Mouse (Mus musculus) lung, postnatal 0 days (tissue): ENCODE results near the gene Cabp2. TPM values are rescaled to one million over a fixed set of nuclear protein-coding genes. Genes with fewer than 3 reads are reported as not detected.

ENCODE experiments used
- ATAC-seq: fragments of 200-750 bp; cut with Nextera tagmentation; 2 replicates; pipeline ENCODE4 v1.8.0; 2017; ENCODE audit warnings: moderate library complexity
- DNase-seq: peaks from one replicate; pipeline ENCODE4 v3.0.0-alpha.2; 2016; ENCODE audit warnings: low spot score
- H3K27ac ChIP-seq: fragments of 300-500 bp; sonication (generic); 2 replicates; pipeline ENCODE4 v1.5.1; 2014; ENCODE audit warnings: antibody characterized with exemption, mild to moderate bottlenecking, low read length, mixed read lengths
- H3K27me3 ChIP-seq: fragments of 300-500 bp; sonication (generic); replicated peaks from 2 replicates; pipeline ENCODE4 v1.6.1; 2014; ENCODE audit warnings: low read length, mixed read lengths; ENCODE audit not compliant: insufficient read depth
- H3K36me3 ChIP-seq: fragments of 300-500 bp; sonication (generic); 2 replicates; pipeline ENCODE4 v1.6.1; 2014; ENCODE audit warnings: low read length, mixed read lengths; ENCODE audit not compliant: insufficient read depth
- H3K4me1 ChIP-seq: fragments of 300-500 bp; sonication (generic); 2 replicates; pipeline ENCODE4 v1.6.1; 2014; ENCODE audit warnings: antibody characterized with exemption, low read depth, low read length, mixed read lengths; ENCODE audit not compliant: insufficient read depth
- H3K4me2 ChIP-seq: fragments of 300-500 bp; sonication (generic); replicated peaks from 2 replicates; pipeline ENCODE4 v1.6.1; 2014; ENCODE audit warnings: low read depth, mild to moderate bottlenecking, low read length, moderate library complexity, mixed read lengths
- H3K4me3 ChIP-seq: fragments of 300-500 bp; sonication (generic); 2 replicates; pipeline ENCODE4 v1.5.1; 2014; ENCODE audit warnings: low read depth, low read length
- H3K9ac ChIP-seq: fragments of 300-500 bp; sonication (generic); replicated peaks from 2 replicates; pipeline ENCODE4 v1.6.1; 2014; ENCODE audit warnings: low read depth, mild to moderate bottlenecking
- H3K9me3 ChIP-seq: fragments of 300-500 bp; sonication (generic); 2 replicates; pipeline ENCODE4 v1.6.1; 2016; ENCODE audit warnings: low read length, mixed read lengths
- CTCF ChIP-seq: IDR thresholded peaks from 2 replicates; pipeline ENCODE4 v1.5.1; 2016; ENCODE audit warnings: antibody characterized with exemption, mild to moderate bottlenecking
- EP300 ChIP-seq: IDR thresholded peaks from 2 replicates; pipeline ENCODE4 v1.6.1; 2016; ENCODE audit warnings: antibody characterized with exemption, mild to moderate bottlenecking, control low read depth
- WGBS: fragments of 180-500 bp; shearing (Covaris S2); extraction: QIAGEN DNeasy Blood & Tissue Kit; methylation state at CpG from one replicate; pipeline ENCODE4 v1.1.7; 2014; 5-methylcytosine and 5-hydroxymethylcytosine counted together
- polyA plus RNA-seq: library from polyadenylated mRNA; unstranded; fragments of >200 nt; fragmentation: Nextera tagmentation; extraction: Ambion mirVana; gene quantifications from 2 replicates; pipeline ENCODE4 v1.2.1, GENCODE M21; 2015

Cabp2 gene
- polyA plus RNA-seq, 1 experiment from 2014 or later = not detected

GRCm38 (mm10) chr19:4125741-4126696 is 44.6 kb downstream of the Cabp2 start, which contains the start of gene Aip:
Gene Aip, minus strand, starts transcription at chr19:4125858.
- TF ChIP-seq EP300 = no peak
- TF ChIP-seq CTCF = peak; percentile 79
- no peaks in the 10 kb centered on the region for H3K27me3 ChIP-seq
- 2% methylated on average over 54 of the region's 64 CpGs for WGBS

GRCm38 (mm10) chr19:4126759-4127495 is 45.5 kb downstream of the Cabp2 start:
- peak overlapping the region; percentile 71 for H3K4me2 ChIP-seq
- peak overlapping the region; percentile 81 for H3K9ac ChIP-seq
- 50% methylated on average over 7 of the region's 7 CpGs for WGBS
- no peaks in the 10 kb centered on the region for H3K27me3 ChIP-seq
- H3K27ac ChIP-seq = no peak overlapping the region
- H3K9me3 ChIP-seq = no peaks in the 10 kb centered on the region
- peak overlapping the region; percentile 70 for H3K4me3 ChIP-seq
- ATAC-seq = no peak
- DNase-seq = peak; percentile 44
- no peak for TF ChIP-seq CTCF
- H3K4me1 ChIP-seq = peaks cover 5% of the 10 kb centered on the region
- H3K36me3 ChIP-seq = peaks cover 16% of the 10 kb centered on the region; the same call in 1 of the 2 replicates

More at GRCm38 (mm10) chr19:4125741-4126696, 44.6 kb downstream of the Cabp2 start, which contains the start of gene Aip:
- DNase-seq (peak; percentile 100), ATAC-seq (peak; percentile 94)
- Histone ChIP-seq H3K4me3 (peak within 1 kb of the TSS; percentile 70), H3K9me3 (no peaks in the 10 kb centered on the region), H3K36me3 (peaks cover 10% of the 10 kb centered on the region; the same call in 1 of the 2 replicates), H3K9ac (peak within 1 kb of the TSS; percentile 81), H3K27ac (peak within 1 kb of the TSS; percentile 11; the same call in 1 of the 2 replicates), H3K4me1 (peaks cover 5% of the 10 kb centered on the region), H3K4me2 (peak within 1 kb of the TSS; percentile 71)

DNA sequence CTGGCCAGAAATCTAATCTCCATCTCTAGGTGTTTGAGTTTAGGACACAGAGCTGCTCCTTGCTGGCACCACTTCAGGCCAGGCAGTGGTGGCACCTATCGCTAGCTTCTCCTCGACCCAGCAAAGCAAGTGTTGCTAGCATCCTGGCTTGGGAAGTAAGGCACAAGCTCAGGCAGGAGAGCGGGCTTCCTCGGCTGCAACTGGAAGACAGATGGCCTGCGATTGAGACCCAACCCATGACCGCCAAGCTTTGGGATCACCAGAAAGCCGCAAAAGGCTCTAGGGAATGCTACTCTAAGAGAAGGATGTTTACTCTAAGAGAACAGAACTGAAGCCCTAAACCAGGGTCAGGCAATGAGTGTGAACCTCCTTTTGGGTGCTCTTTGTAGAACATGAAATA is 48.1 kb downstream of the Cabp2 start:
- Histone ChIP-seq H3K27ac (no peak overlapping the region), H3K4me1 (peaks cover 5% of the 10 kb centered on the region), H3K4me3 (no peak overlapping the region), H3K36me3 (peaks cover 23% of the 10 kb centered on the region; the same call in 1 of the 2 replicates), H3K27me3 (no peaks in the 10 kb centered on the region), H3K9ac (no peak overlapping the region), H3K9me3 (no peaks in the 10 kb centered on the region), H3K4me2 (no peak overlapping the region)
- DNase-seq (no peak), ATAC-seq (no peak)
- WGBS = 82% methylated on average over 7 of the region's 7 CpGs
- no peak for TF ChIP-seq CTCF
- TF ChIP-seq EP300 = no peak

DNA sequence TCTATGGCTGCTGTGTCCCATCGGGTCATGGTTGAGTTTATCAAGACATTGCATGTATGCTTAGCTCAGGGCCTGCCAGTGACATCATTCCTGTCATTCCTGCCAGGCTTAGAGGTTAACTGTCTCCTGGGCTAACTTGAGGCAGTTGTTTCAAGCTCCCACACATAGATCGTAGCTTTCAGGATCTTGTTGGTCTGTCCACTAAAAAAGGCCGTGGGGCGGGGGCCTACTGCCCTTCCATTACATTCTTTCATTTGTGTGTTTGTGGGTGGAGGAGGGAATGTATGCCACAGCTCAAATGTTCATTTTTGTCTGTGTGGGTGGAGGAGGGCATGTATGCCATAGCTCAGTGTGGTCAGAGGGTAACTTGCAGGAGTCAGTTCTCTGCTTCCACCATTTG is 48.7 kb downstream of the Cabp2 start:
- H3K9ac ChIP-seq = no peak overlapping the region

DNA sequence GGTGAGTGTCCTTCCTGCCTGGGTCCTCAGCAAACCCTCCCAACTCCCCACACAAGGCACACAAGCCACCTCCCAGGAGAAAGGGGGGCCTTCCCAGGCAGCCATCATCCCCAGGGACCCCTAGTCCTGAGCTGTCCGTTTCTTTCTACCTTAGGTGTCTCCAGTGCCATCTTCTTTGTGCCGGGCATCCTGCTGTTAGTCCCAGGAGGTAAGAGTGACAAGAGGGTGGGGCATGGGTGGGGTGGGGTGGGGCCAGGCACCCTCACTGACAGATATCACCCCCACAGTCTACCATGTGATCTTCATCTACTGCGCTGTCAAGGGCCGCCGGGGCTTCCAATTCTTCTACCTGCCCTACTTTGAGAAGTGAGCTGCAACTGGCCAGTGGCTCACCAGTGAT is 49.7 kb downstream of the Cabp2 start:
- 90% methylated on average over 5 of the region's 5 CpGs for WGBS
- H3K9me3 ChIP-seq = no peaks in the 10 kb centered on the region
- peaks cover 5% of the 10 kb centered on the region for H3K4me1 ChIP-seq
- no peak overlapping the region for H3K9ac ChIP-seq
- no peak for TF ChIP-seq EP300
- no peak for TF ChIP-seq CTCF
- H3K4me3 ChIP-seq = no peak overlapping the region
- no peak for DNase-seq
- no peaks in the 10 kb centered on the region for H3K27me3 ChIP-seq
- no peak overlapping the region for H3K27ac ChIP-seq
- peaks cover 23% of the 10 kb centered on the region; the same call in 1 of the 2 replicates for H3K36me3 ChIP-seq
- H3K4me2 ChIP-seq = no peak overlapping the region
- no peak for ATAC-seq

More for the DNA sequence above, 48.7 kb downstream of the Cabp2 start:
- Histone ChIP-seq H3K4me2 (no peak overlapping the region), H3K4me3 (no peak overlapping the region), H3K4me1 (peaks cover 5% of the 10 kb centered on the region), H3K27me3 (no peaks in the 10 kb centered on the region), H3K36me3 (peaks cover 23% of the 10 kb centered on the region; the same call in 1 of the 2 replicates), H3K9me3 (no peaks in the 10 kb centered on the region), H3K27ac (no peak overlapping the region)
- ATAC-seq (no peak), DNase-seq (no peak)
- 81% methylated on average over 4 of the region's 4 CpGs for WGBS
- TF ChIP-seq EP300 (no peak), CTCF (no peak)

DNA sequence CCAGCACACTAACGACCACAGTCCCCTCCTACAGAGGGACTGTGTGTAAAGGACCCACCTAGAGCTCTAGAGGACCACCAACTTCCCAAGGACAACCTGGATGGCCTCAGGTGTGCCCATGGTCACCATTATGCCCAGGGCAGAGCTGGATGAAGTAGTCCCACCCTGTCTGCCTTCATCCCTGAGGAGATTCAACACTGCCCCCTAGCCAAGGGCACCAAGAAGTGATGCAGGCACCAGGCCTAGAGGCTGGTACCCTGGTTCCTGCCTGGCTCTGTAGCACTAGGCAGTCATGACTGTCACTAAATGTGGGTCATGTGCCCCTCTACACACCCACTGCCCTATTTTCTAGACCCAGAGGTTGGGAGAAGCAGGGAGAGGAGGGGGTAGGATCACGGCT is 50.4 kb downstream of the Cabp2 start:
- no peaks in the 10 kb centered on the region for H3K27me3 ChIP-seq
- ATAC-seq = no peak

More for the DNA sequence above, 50.4 kb downstream of the Cabp2 start:
- Histone ChIP-seq H3K36me3 (peaks cover 23% of the 10 kb centered on the region; the same call in 1 of the 2 replicates), H3K4me3 (no peak overlapping the region), H3K9me3 (no peaks in the 10 kb centered on the region), H3K4me2 (no peak overlapping the region), H3K9ac (no peak overlapping the region), H3K27ac (no peak overlapping the region), H3K4me1 (peaks cover 3% of the 10 kb centered on the region)
- WGBS = 87% methylated on average over 2 of the region's 2 CpGs
- no peak for DNase-seq
- TF ChIP-seq CTCF (peak; percentile 30; the same call in 1 of the 2 replicates), EP300 (no peak)
